Mouse (Mus musculus) ZHBTc4 (cell line): ENCODE results near the gene Ifnb1.
A peak's percentile ranks its signal among the peaks of the same experiment; 100 is the strongest.
"Not testable (repeated sequence)": the region's sequence is repeated elsewhere in the genome, so short reads cannot be mapped to it uniquely, and the experiment has no call there.

Experiments
- DNase-seq: peaks from one replicate; pipeline ENCODE4 v3.0.0-alpha.2; 2011; ENCODE audit warnings: low read depth, low spot score

Gene Ifnb1

DNA sequence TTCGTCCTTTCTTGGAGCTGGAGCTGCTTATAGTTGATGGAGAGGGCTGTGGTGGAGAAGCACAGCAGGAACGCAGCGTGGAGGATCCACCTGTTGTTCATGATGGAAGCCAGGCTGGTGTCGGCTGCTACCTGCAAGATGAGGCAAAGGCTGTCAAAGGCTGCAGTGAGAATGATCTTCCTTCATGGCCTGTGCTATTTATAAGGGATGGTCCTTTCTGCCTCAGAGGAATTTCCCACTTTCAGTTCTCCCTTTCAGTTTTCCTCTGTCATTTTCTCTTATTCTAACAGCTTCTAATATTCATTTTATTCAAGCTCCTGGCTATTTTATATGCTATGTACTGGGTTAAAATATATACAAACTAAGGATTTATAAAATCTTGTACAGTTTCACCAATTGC is at the start of gene Ifnb1:
TSS of gene Ifnb1 (minus strand) at position 101 of the 400 bp plus-strand sequence.
- no peak for DNase-seq

DNA sequence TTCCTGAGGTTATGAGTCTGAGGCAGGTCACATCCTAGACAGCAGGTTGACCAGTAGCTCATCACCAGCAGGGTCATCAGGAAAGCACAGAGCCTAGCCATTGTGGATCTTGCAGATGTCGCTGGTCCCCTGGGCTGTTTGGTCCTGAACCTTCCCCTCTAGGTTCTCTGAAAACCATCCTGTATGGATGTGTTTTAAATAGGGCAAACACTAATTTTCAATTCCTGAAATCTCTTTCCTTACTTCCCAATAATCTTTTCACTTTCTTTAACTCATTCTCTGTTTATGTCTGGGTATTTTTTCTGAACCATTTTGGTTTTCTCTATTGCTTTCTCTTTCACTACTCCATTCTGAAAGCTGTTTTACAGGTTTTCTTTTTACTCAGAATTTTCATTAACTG is 49.1 kb upstream of the Ifnb1 start, which contains the start of gene Ifna14:
TSS of gene Ifna14 (minus strand) at position 101 of the 400 bp plus-strand sequence.
- no peak for DNase-seq

DNA sequence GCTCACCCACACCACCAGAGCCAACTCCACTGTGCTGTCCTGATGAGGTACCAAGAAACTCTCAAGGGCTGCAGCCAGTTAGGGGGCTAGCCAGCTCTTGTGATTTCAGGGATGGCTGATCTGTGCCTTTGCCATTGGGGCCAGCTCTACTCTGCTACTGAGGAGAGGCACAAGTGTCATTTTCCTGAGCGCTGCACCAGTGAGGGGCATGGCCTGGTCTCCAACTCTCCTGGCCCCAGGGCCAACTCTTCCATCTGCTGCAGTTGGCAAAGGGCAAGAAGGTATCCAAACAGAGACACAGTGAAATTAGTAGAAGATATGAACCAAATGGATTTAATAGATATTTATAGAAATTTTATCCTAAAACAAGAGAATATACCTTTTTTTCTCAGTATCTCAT is 39.2 kb upstream of the Ifnb1 start:
- no peak for DNase-seq

DNA sequence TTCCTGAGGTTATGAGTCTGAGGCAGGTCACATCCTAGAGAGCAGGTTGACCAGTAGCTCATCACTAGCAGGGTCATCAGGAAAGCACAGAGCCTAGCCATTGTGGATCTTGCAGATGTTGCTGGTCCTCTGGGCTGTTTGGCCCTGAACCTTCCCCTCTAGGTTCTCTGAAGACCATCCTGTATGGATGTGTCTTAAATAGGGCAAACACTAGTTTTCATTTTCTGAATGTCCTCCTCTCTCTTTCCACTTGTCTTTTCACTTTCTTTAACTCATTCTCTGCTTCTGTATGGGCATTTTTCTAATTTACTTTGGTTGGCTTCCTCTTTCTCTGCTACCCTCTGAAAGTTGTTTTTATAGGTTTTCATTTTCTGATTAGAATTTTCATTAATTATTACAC is 35.6 kb upstream of the Ifnb1 start, which contains the start of gene Ifna15:
TSS of gene Ifna15 (minus strand) at position 101 of the 400 bp plus-strand sequence.
- DNase-seq: not testable (repeated sequence)

DNA sequence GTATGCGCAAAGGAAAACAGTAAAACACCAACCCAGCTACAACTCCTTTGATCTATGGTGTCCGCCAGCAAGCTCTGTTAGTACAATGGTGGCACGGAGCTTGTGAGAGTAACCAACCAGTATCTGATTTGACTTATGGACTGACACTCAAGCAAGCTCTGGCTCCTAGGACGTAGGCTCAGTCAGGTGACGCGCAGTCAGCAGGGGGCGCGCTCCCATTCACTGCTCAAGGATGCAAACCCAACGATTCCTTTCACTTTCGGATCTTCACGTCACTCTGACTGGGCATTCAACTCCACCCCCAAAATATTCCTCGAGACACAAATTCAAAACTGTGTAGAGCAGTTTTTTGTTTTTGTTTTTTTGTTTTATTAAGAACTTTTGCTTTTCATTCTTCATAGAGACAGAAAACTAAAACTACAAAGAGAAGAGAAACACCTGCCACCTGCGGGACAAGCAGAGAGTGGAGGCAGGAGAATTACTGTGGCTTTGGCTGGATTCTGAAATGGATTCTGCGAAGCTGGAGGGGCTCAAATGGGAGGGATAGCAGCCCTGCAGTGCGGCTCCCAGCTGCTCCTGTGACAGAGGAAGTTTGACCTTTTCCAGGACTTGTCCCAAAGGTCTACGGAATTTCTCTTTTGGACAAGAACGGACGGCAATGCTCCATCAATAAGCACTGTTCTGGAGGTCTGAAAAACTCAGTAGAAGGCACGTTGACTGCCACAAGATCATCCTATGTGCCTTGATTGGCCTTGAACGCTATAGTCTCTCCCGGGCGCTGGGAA is 27.8 kb upstream of the Ifnb1 start:
- DNase-seq: peak; percentile 88

DNA sequence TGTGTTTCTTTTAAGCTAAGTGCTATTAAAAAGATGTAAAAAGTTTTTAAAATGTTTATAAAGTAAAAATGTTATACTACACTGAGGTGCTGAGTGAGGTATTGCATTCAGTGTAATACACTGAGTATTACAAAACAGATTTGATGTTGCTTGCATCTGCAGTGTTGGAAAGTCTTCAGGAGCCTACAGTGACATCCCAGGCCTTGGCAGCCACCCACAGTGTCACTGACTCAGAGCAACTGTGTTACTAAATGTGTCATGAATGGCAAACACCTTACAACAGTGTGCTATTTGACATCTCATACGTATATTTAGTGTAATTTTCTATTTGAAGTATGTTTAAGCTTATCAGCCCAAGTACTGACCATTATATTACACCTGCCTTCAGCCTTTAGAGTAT is 25.4 kb upstream of the Ifnb1 start:
- no peak for DNase-seq

DNA sequence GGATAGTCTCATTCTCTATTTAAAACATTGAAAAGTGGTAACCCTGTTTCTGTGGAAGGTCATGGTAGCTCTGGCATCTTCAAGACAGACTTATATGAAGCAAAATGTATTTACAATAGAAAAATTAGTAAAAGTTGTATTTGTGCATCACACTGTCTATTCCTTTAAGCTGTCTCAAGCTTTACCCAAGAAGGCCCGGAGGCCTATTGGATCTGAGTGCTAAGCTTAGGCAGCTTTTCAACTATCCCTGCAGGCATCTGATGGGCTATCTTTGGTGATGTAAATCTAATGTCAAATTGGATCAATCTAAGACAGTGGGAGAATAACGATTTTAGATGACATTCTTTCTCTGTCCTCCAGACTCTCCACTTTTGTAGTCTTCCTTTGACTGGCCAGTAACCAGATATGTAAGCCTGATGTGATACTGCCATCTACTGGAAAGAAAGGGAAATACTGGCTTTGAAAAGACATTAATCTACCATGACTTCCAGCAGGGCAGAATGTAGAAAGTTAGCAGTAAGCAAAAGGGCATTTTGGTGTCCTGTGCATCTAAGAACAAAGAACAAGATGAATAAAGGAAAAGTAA is 21.2 kb upstream of the Ifnb1 start:
- DNase-seq: peak; percentile 75

DNA sequence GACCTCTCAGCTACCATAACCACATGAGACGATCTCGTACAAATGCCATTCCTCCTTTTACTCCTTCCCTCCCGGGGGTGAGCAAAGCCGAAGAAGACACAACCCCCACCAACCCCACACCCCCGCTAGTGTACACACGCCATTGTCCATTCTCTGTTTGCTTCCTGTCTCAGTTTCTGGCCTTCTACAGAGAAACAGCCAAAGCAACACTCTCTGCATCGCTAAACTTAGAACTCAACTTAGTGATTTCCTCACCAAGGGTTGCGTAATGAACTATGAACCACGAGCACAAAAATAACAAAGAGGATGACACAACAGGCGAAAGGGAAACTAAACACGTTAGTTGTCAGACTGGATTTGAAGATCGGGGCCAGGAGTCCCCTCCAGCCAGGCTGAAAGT is 14.8 kb upstream of the Ifnb1 start:
- no peak for DNase-seq

DNA sequence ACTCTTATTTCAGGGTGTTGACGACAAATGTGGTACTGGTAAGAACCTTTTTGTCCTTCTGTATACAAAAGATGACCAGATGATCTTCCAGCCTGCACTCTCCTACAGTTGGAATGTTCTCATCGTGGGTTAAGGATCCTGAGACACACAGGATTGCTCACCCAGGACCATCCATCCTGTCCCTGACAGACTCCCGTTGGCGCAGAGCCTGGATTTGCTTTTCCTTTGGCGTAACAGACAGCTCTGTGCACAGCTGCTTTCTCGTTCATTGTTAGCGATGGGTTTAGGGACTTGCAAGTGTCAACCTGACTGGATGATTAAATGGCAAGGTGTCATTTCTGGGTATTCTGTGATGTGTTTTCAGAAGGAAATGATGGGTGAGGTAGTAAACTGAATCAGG is 14.1 kb upstream of the Ifnb1 start:
- no peak for DNase-seq

DNA sequence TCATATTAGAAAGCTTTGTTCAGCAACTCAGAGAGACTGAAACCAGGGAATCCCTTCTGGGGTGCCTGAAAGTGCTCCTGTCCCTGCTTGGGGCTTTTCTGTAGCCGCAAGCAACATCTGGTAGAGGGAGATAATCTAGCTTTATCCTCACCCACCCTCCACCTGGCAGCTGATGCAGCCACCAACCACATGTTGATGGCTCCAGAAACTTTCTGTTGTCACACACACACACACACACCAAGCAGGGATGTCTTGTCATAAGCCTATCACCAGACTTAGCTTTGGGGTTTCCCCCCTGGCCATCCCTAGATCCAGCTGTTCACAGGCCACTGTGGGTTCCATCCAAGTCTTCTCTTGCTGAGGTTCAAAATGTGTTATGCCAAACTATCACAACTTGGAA is 13.2 kb upstream of the Ifnb1 start:
- DNase-seq: no peak

DNA sequence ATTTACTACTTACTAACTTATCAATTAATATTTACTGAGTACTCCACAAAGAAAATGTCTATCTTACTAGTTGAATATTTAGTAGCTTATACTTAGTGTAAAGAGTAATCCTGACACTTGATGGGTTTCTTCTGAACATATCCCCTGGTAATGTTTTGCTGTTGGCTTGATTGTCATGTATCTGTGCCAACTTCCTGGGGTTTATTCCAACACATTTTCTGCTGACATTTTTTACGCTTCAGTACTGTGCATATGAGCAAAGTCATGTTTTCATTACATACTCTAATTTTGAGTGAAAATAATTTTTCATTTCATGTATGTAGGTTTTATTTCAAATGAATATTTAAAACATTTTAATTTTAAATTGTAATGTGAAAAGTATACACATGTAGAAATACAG is 12.3 kb upstream of the Ifnb1 start:
- DNase-seq: no peak

DNA sequence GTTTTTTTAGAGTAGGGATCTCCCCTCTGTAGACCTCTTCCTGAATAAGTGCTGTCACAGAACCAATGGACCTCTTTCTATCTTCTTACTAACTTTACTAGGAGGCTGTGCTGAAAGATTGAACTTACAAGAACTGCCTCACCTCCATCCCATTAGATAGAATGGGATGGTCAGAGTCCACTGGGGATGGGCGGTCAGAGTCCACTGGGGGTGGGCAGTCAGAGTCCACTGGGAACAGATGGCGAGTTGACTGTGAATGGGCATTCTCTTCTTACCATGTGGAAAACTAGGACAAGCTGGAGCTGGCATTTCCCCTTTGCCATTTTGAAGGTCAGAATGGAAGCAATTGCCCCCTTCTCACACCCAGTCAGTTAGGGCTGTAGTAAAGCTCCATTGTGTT is 10.9 kb upstream of the Ifnb1 start:
- no peak for DNase-seq

DNA sequence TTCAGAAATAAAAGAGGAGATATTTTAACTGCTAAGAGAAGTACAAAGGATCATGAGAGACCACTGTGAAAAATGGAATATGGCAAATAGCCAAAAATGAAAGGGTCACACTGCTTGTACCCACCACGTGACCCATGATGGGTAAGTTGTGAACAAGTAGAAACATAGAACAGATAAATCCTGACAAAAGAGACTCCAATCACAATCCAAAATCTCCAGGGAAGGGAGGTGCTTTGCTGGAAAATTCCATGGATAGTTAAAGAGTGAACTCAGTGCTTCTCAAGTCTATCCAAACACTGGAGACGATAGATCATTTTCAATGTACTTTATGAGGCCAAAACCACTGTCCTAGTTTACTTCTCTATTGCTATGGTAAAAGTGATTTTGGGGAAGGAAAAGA is 8.3 kb upstream of the Ifnb1 start:
- DNase-seq: no peak

DNA sequence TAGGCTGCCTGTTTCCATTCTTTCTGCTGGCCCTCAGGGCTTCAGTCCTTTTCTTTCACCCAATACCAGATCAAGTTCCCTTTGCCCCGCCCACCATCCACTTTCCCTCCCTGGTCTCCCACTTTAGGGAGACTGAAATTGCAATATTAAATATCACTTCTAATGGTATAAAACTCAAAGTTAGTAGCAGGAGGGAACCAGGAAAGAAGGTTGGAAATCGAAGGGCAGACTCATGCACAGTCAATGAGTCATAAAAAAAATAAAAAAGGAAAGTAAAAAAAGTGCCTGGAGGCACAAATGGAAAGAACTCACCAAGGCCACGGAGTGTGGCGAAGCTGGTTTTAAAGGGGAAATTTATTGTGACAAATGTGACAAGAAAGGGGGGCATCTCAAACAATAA is 7.7 kb upstream of the Ifnb1 start:
- DNase-seq: no peak

DNA sequence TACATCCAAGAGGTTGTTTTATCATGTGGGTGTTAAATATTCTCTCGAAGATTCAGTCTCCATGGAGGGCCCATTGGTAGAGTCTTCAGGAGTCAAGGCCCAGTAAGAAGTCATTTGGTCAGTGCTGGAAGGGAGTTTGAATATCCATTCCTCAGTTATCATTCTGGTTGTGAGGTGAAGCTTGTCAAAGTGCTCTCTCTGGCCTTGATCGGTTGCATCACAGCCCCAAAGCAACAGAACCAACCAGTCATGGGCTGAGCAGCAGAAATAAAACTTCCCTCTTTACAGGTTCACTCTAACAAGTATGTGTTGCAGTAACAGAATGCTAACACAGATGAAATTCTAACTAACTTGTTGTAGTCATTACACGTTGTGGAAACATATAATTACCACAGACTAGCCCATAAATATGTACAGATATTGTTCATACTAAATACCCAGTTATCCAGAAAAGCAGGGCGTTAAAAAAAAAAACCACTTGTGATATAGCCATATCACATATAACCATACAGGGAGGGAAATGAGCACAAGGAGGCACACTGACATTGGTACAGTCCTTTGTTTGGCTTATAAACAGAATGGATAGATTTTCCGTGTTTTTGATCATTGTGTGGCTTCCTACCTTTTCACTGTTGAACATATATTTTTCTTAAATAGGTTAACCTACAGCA is 3.9 kb upstream of the Ifnb1 start:
- no peak for DNase-seq

DNA sequence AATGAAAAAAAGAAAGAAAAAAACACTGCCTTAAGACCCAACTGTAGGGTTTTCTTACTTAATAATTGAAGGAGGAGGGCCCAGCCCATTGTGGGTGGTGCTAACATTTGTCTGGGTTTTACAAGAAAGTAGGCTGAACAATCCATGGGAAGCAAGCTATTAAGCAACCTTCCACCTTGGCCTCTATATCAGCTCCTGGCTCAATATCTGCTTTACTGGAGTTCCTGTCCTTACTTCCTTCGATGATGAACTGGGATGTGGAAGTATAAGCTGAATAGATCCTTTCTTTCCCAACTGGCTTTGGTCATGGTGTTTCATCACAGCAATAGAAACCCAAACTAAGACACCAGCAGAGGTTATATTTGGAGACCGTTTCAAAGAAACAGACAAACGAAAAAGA is 2.8 kb upstream of the Ifnb1 start:
- no peak for DNase-seq

DNA sequence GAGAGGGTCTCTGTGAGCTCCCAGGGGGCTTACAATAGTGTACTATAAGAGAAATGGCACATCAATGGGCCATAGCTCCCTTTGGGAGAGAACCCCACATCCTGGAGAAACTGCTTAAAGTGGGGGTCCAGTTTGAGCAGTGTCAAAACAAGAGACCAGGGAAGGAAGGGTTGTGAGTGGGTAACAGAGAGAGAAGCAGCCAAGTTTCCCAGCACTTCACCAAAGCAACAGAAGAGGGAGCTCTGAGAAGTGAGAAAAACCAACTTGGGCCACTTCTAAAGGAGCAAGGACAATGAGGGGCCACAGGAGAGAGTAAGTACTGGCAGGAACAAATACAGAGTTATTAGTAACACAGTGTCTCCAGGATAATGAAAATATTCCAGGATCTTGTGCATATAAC is 667 bp upstream of the Ifnb1 start:
- DNase-seq: peak; percentile 17

DNA sequence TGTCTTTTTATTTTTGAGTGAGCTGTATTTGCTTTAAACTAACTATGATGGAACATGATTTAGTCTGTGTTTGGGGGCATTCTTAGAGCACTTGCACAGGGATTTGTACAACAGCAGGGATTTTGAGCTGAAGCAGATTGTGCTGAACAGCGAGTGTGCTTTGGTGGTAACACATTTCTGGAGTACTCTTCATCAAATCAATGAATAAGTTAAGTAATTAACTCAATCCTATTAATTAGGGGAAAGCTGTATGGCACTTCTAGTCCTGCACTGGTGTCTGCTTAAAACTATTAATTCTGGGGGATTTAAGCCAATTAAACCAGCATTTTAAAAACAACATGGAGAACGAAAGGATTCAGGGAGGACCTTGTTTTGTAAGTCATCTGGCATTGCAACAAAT is 4.6 kb downstream of the Ifnb1 start:
- no peak for DNase-seq

DNA sequence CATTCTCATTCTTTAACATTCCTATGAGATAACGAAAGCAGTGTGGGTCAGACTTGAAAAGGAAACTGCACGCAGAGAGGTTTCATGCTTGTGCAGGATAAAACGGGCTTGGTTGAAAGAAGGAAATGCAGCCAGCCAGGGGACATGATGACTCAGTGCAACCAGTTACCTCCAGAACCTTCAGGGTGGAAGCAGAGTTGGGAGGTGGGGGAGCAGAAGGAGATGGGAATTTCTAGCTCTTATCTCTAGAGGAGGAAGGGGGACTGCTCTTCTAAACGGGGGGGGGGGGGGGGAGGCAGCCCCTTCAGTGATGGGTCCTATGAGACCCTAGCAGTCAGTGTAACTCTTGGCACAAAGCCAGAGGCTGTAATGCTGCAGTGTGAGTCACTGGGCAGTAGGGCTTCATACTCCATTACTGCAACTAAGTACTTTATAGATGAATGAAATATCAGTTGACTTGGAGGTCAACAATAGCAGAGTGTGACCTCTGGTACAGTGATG is 6.8 kb downstream of the Ifnb1 start:
- DNase-seq: no peak

DNA sequence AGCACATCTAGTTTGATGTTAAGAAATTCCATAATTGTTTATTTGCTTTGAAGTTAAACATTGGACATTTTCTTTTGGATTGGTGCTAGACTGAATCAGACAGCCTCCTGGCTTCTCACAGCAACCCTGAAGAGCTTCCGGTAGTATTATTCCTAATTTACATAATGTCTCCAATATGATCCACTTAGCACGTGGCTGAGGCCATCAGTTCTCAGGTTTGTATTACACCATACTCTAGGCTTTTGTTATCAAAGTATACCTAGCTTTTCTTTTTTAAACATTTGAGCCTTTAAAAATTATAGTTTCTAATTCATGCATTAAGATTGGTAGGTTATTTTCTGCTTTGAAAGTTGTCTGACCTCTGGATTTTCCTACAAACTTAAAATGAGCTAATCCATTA is 7.3 kb downstream of the Ifnb1 start:
- DNase-seq: no peak

DNA sequence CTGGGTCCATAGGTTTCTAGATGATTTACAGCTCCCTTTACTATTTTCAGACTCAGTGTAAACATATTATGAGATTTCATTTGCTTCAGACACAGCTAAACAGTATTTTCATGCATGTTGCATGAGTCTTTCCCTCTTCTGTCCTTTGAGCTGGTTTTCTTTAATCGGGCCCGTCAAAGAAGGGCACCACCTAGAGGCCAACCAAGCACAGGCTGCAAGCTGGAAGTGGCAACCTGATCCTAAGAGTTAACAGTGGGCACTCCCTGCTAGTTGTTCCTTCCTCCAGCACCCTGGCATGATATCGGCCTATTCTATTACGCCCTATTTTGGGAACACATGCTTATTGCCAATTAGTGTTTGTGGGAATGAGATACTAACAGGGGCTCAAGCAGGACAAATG is 8.2 kb downstream of the Ifnb1 start:
- DNase-seq: peak; percentile 43

DNA sequence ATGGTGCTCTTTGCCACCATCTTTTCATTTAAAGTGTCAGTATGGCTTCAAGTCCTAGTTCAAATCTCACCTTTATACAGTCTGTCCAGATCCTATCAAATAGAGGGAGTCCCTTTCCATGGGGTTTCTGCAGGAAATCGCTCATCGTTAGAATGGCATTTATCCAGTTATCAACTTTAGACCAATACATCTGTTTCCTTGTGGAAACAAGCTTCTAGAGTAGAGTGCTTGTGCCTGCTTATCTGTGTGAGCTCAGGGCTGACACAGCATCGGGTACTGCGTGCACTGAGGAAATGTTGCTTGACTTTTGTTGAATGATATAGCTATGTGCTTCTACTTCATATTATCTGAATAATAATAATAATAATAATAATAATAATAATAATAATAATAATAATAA is 8.8 kb downstream of the Ifnb1 start:
- no peak for DNase-seq

DNA sequence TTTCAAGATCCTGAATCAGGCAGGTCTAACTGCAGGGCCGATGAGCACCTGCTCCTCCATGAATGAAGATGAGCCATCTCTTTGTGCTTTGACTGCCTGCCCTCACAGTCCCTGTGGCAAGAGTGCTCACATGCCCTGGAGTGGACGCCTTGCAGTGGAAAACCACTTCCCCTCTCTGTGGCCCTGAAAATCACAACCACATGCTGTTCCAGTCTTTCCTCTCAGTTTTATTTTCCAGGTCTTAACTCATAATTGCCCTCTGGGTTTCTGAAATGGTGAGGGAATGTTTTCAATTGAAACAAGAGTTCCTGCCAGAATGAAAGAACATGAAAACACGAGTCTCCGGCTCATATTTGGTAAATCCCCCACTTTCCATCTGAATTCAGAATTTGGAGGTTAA is 18.8 kb downstream of the Ifnb1 start:
- DNase-seq: no peak
